Mouse (Mus musculus) cerebellum, adult 2 months (tissue): ENCODE results near the gene Armh1. TPM values are rescaled to one million over a fixed set of nuclear protein-coding genes. Genes with fewer than 3 reads are reported as not detected.
"Not testable (repeated sequence)": the region's sequence is repeated elsewhere in the genome, so short reads cannot be mapped to it uniquely, and the experiment has no call there.

Source experiments
- DNase-seq, 2 experiments: peaks; one replicate each; pipeline ENCODE4 v3.0.0; 2021
- H3K27ac ChIP-seq: fragments of 200-500 bp; 2 replicates; pipeline ENCODE4 v1.5.1; 2012; ENCODE audit warnings: low read length, control low read depth, inconsistent platforms; ENCODE audit not compliant: insufficient read depth
- H3K27me3 ChIP-seq: fragments of 200-500 bp; 2 replicates; pipeline ENCODE4 v1.6.1; 2012; ENCODE audit warnings: inconsistent platforms, mild to moderate bottlenecking, low read length, moderate library complexity; ENCODE audit not compliant: control insufficient read depth, insufficient read depth
- H3K4me1 ChIP-seq: fragments of 200-500 bp; 2 replicates; pipeline ENCODE4 v1.6.1; 2011; ENCODE audit warnings: low read length; ENCODE audit not compliant: control insufficient read depth, insufficient read depth
- H3K4me3 ChIP-seq: fragments of 200-500 bp; replicated peaks from 2 replicates; pipeline ENCODE3; 2011; ENCODE audit warnings: mild to moderate bottlenecking, low read depth, low read length, control low read depth; ENCODE audit not compliant: insufficient read depth
- CTCF ChIP-seq: fragments of 200-500 bp; IDR thresholded peaks from 2 replicates; pipeline ENCODE4 v1.5.1; 2011; ENCODE audit warnings: low read depth, mild to moderate bottlenecking, control low read depth, low read length, moderate library complexity, borderline replicate concordance; ENCODE audit not compliant: insufficient read depth
- POLR2A ChIP-seq: fragments of 200-500 bp; IDR thresholded peaks from 2 replicates; pipeline ENCODE4 v1.6.1; 2011; ENCODE audit warnings: low read length, control low read depth, borderline replicate concordance; ENCODE audit not compliant: insufficient read depth
- WGBS: fragments of 180-500 bp; shearing (Covaris S2); methylation state at CpG from one replicate; pipeline ENCODE4 v1.1.7; 2018; 5-methylcytosine and 5-hydroxymethylcytosine counted together
- polyA plus RNA-seq: library from polyadenylated mRNA; depleted of rRNA; stranded (reverse); fragments of >200 nt; gene quantifications from 2 replicates; pipeline ENCODE4 v1.2.3, GENCODE M21; 2012; rRNA removed

The Armh1 gene
- polyA plus RNA-seq, 1 experiment = 0.67 TPM

DNA sequence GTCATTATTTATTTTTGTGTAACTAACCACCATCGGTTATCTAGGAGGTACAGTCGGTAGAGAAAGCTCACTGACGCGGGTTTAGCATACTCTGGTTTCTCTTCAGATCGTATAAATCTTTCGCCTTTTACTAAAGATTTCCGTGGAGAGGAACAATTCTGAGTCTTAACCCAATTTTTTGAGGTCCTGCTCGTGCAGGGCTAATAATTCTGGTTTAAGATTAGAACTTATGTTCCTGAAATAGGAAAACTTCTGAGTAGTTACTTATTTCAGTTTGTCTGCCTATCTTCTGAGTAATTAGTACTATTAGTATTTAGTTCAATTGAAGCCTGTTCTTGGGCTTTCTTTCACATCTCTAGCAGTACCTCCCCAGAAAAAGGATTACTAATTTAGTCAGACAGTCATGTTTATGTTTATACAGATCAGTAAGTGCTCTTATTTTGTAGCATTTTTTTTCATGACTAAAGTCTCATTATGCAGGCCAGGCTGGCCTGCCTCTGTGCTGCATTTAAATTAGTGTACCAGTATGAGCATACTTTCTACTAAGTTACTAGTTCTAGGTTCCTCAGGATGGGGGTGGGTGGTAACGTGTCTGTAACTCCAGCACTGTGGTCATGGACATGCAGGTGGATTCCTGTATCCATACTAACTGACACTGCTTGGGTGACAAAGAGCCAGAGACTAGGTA lies 61.9 kb downstream of the Armh1 start:
- Histone ChIP-seq H3K27me3 (no peaks in the 10 kb centered on the region), H3K4me1 (no peaks in the 10 kb centered on the region), H3K27ac (peak overlapping the region; percentile 40; the same call in 1 of the 2 replicates), H3K4me3 (peak overlapping the region; percentile 38)
- TF ChIP-seq POLR2A (peak; percentile 29; the same call in 1 of the 2 replicates), CTCF (no peak)
- peak in 1 of 2 experiments; percentile 23 for DNase-seq
- WGBS = 6% methylated on average over 9 of the region's 9 CpGs

DNA sequence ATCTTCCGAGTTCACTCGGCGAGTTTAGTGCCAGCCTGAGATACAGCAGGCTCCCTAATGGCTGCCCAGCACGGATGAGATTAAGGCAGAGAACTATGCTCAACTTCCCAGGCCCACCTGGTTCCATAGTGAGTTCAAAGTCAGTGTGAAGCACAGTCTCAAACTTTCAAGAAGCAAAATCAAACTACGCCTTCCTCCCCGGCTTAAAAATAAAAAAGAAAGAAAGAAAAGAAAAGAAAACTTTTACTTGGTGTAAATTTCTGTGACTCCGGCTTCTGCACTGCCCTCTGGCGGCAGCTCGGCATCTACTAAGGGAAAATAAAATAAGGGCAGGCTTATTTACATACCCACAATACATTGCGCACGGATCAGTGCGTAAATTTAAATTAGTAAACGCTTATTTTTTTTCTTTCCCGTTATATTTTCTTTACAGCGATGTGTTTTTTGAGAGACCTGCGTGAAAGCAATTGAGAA lies 62.5 kb downstream of the Armh1 start:
- Histone ChIP-seq H3K27me3 (no peaks in the 10 kb centered on the region), H3K4me1 (no peaks in the 10 kb centered on the region), H3K27ac (no peak overlapping the region; the same call in 1 of the 2 replicates), H3K4me3 (peak overlapping the region; percentile 38)
- DNase-seq = peak; percentile 78
- TF ChIP-seq POLR2A (no peak), CTCF (peak; percentile 56; the same call in 1 of the 2 replicates)
- under 1% methylated on average over 16 of the region's 16 CpGs for WGBS

DNA sequence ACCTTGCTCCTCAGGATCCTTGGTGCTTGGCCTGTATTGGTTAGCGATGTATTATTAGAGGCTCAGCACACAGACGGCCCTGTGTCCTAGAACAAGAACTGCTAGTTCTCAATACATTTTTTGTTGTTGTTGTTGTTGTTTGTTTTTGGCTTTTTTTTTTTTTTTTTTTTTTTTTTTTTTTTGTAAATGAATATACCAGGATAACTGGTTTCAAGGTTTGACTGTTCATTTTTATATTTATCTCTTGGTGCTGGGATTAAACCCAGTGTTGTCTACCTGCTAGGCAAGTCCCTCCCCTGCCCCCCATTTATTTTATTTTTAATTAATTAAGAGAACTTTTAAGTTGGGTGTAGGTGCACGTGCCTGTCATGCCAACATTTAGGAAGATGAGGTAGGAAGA lies 63.0 kb downstream of the Armh1 start:
- Histone ChIP-seq H3K4me3 (peak overlapping the region; percentile 2), H3K4me1 (no peaks in the 10 kb centered on the region), H3K27me3 (no peaks in the 10 kb centered on the region), H3K27ac (no peak overlapping the region)
- TF ChIP-seq POLR2A = no peak
- TF ChIP-seq CTCF = no peak
- 51% methylated on average over 3 of the region's 3 CpGs for WGBS
- no peak for DNase-seq

DNA sequence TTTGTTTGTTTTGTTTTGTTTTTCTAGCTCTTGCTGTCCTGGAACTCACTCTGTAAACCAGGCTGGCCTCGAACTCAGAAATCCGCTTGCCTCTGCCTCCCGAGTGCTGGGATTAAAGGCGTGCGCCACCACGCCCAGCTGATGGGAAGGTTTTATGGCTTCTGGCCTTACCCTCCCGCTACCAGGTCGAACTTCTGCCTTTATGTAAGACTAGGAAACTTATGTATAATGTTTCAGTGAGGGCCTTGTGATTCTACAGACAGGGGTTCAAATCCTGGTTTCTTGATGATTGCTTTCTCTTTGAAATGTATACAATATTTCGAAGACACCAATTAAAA lies 69.2 kb downstream of the Armh1 start:
- Histone ChIP-seq H3K4me3 (peak overlapping the region; percentile 68), H3K27ac (peak overlapping the region; percentile 29; the same call in 1 of the 2 replicates)
- H3K4me1 ChIP-seq, H3K27me3 ChIP-seq, DNase-seq: not testable (repeated sequence)
- WGBS = 12% methylated on average over 9 of the region's 9 CpGs

- under 1% methylated on average over 42 of the region's 42 CpGs for WGBS
Observed at GRCm38 (mm10) chr4:117181863-117182758, 69.8 kb downstream of the Armh1 start, which contains the start of gene Kif2c. Gene Kif2c, minus strand, starts transcription at chr4:117182639.

GRCm38 (mm10) chr4:117169936-117170335 lies 82.0 kb downstream of the Armh1 start:
- Histone ChIP-seq H3K4me3 (no peak overlapping the region), H3K27ac (no peak overlapping the region), H3K4me1 (no peaks in the 10 kb centered on the region), H3K27me3 (no peaks in the 10 kb centered on the region)
- whole genome bisulfite sequencing = 94% methylated on average over 5 of the region's 5 CpGs
- DNase-seq = no peak
- TF ChIP-seq POLR2A = no peak
- TF ChIP-seq CTCF = no peak

More at GRCm38 (mm10) chr4:117181863-117182758, 69.8 kb downstream of the Armh1 start, which contains the start of gene Kif2c:
- DNase-seq = peak; percentile 90 to 94
- TF ChIP-seq POLR2A (peak; percentile 54; the same call in 1 of the 2 replicates), CTCF (no peak)
- Histone ChIP-seq H3K27me3 (no peaks in the 10 kb centered on the region), H3K4me1 (peaks cover 3% of the 10 kb centered on the region; the same call in 1 of the 2 replicates), H3K27ac (peak within 1 kb of the TSS; percentile 29; the same call in 1 of the 2 replicates), H3K4me3 (peak within 1 kb of the TSS; percentile 68)

Other genes with a start within 250 kb of the Armh1 start
- gene Eif2b3, start 232.7 kb downstream of the Armh1 start, polyA plus RNA-seq = 26.1 and 26.3 TPM in 2 replicates
- 3.6 and 3.9 TPM in 2 replicates for gene Ptch2, start 156.1 kb downstream of the Armh1 start, polyA plus RNA-seq
- 7.0 and 7.1 TPM in 2 replicates for gene Btbd19, start 126.4 kb downstream of the Armh1 start, polyA plus RNA-seq
- gene Tctex1d4, start 125.3 kb downstream of the Armh1 start, polyA plus RNA-seq = 0.92 and 2.2 TPM in 2 replicates
- gene Plk3, start 118.2 kb downstream of the Armh1 start, polyA plus RNA-seq = 11.2 and 13.6 TPM in 2 replicates
- gene Rps8, start 95.9 kb downstream of the Armh1 start, polyA plus RNA-seq = 458 and 507 TPM in 2 replicates
- 0.05 and 0.16 TPM in 2 replicates for gene Kif2c, start 69.5 kb downstream of the Armh1 start, polyA plus RNA-seq
- gene Tmem53, start 174 bp downstream of the Armh1 start, polyA plus RNA-seq = 7.0 and 7.6 TPM in 2 replicates
- 170 and 183 TPM in 2 replicates for gene Rnf220, start 244.9 kb upstream of the Armh1 start, polyA plus RNA-seq